In genomic region chr13:100552369-100553041, GRCm38 (mm10) we compare ENCODE assay signal across 8 mouse cellular contexts. TPM values are rescaled to one million over a fixed set of nuclear protein-coding genes. Genes with fewer than 3 reads are reported as not detected.
DNase-seq lines count a peak whose midpoint lies in the region; ATAC-seq and TF ChIP-seq lines count a peak whose summit lies in the region.

Gene Ocln, minus strand, starts transcription at chr13:100552718.

- peak within 1 kb of the TSS; percentile 75 for H3K9ac ChIP-seq in intestine, postnatal 0 days (ENCODE audit: low read depth, low read length)
- H3K9ac ChIP-seq in limb, embryonic 12.5 days (replicated peaks): peak within 1 kb of the TSS; percentile 51
- peak within 1 kb of the TSS; percentile 65 for H3K9ac ChIP-seq in midbrain, embryonic 13.5 days (replicated peaks)

- CTCF ChIA-PET in Patski (lab: Charles Lee): no interaction called here

- peak within 1 kb of the TSS; percentile 76 for H3K4me3 ChIP-seq in intestine, postnatal 0 days (ENCODE audit: low read depth, low read length)
- H3K4me3 ChIP-seq in limb, embryonic 12.5 days (replicated peaks): peak within 1 kb of the TSS; percentile 63
- H3K4me3 ChIP-seq in midbrain, embryonic 13.5 days (replicated peaks): peak within 1 kb of the TSS; percentile 65
- peak within 1 kb of the TSS; percentile 64 for H3K4me3 ChIP-seq in testis, adult 2 months (ENCODE audit: control insufficient read depth, low read depth, low read length)

- in situ Hi-C loops in Patski (cut with MboI; ENCODE audit: low pct_unique_long_range_greater_than_20kb): loop anchor here (10.0 kb wide), 1 partner anchor 58 kb away; the partner anchor contains the start of gene Gtf2h2

- no peaks in the 10 kb centered on the region for H3K36me3 ChIP-seq in intestine, postnatal 0 days (ENCODE audit: control insufficient read depth, insufficient read depth)
- no peaks in the 10 kb centered on the region for H3K36me3 ChIP-seq in limb, embryonic 12.5 days
- no peaks in the 10 kb centered on the region for H3K36me3 ChIP-seq in midbrain, embryonic 13.5 days
- no peaks in the 10 kb centered on the region for H3K36me3 ChIP-seq in testis, adult 2 months (ENCODE audit: control insufficient read depth, insufficient read depth, low read length)

- DNase-seq in Patski (ENCODE audit: low read depth, low spot score): no peak
- peak; percentile 85 to 90 for DNase-seq in cerebellum, adult 18-20 months

- no peaks in the 10 kb centered on the region for H3K4me1 ChIP-seq in intestine, postnatal 0 days (replicated peaks; ENCODE audit: control insufficient read depth, insufficient read depth, low read length)
- H3K4me1 ChIP-seq in limb, embryonic 12.5 days (replicated peaks): peaks cover 22% of the 10 kb centered on the region
- peaks cover 21% of the 10 kb centered on the region for H3K4me1 ChIP-seq in midbrain, embryonic 13.5 days (replicated peaks)
- peaks cover 3% of the 10 kb centered on the region; the same call in 1 of the 2 replicates for H3K4me1 ChIP-seq in testis, adult 2 months (ENCODE audit: control insufficient read depth, insufficient read depth, low read length)

- POLR2A ChIA-PET in Patski (lab: Charles Lee): interaction anchor here (0.7 to 1.0 kb wide), 2 partner anchors 42 to 61 kb away, joined by 3 read pairs; partner anchors contain the start of gene Gtf2h2

- peak within 1 kb of the TSS; percentile 93 for H3K27ac ChIP-seq in intestine, postnatal 0 days (ENCODE audit: low read depth, low read length)
- no peak within 1 kb of the TSS for H3K27ac ChIP-seq in limb, embryonic 12.5 days
- no peak within 1 kb of the TSS for H3K27ac ChIP-seq in midbrain, embryonic 13.5 days
- no peak within 1 kb of the TSS for H3K27ac ChIP-seq in testis, adult 2 months (ENCODE audit: control insufficient read depth, insufficient read depth, low read depth, low read length)

- peaks cover 27% of the 10 kb centered on the region for H3K27me3 ChIP-seq in Patski
- H3K27me3 ChIP-seq in intestine, postnatal 0 days (replicated peaks; ENCODE audit: control insufficient read depth, insufficient read depth, low read length): peaks cover 12% of the 10 kb centered on the region
- peaks cover 59% of the 10 kb centered on the region for H3K27me3 ChIP-seq in limb, embryonic 12.5 days
- H3K27me3 ChIP-seq in midbrain, embryonic 13.5 days: peaks cover 55% of the 10 kb centered on the region
- no peaks in the 10 kb centered on the region for H3K27me3 ChIP-seq in testis, adult 2 months (ENCODE audit: control insufficient read depth, insufficient read depth, low read length)

- WGBS in intestine, postnatal 0 days: under 1% methylated on average over 44 of the region's 45 CpGs
- under 1% methylated on average over 44 of the region's 45 CpGs for WGBS in limb, embryonic 12.5 days
- WGBS in midbrain, embryonic 13.5 days: under 1% methylated on average over 44 of the region's 45 CpGs

- no peak for TF ChIP-seq POLR2A in testis, adult 2 months (IDR thresholded peaks at IDR 0.05; ENCODE audit: control insufficient read depth, low read depth, low read length)

- peak; percentile 71 for ATAC-seq in Patski
- ATAC-seq in frontal cortex, adult (ENCODE audit: low TSS enrichment): peak; percentile 64
- peak; percentile 88 for ATAC-seq in intestine, postnatal 0 days
- ATAC-seq in limb, embryonic 12.5 days (ENCODE audit: insufficient number of reproducible peaks, insufficient read depth, low FRiP score, low TSS enrichment, low read depth): peak; percentile 67; the same call in 1 of the 2 replicates
- peak; percentile 83 for ATAC-seq in midbrain, embryonic 13.5 days
- ATAC-seq in megakaryocyte-erythroid progenitor cell, adult 5-6 weeks (replicated peaks; ENCODE audit: low FRiP score, low TSS enrichment, poor library complexity, severe bottlenecking): no peak

- no peak for TF ChIP-seq CTCF in Patski (IDR thresholded peaks at IDR 0.05)
- TF ChIP-seq CTCF in intestine, postnatal 0 days (IDR thresholded peaks at IDR 0.05; ENCODE audit: low read depth): no peak
- no peak for TF ChIP-seq CTCF in testis, adult 2 months (IDR thresholded peaks at IDR 0.05; ENCODE audit: control insufficient read depth, insufficient read depth, insufficient replicate concordance, low read depth, low read length)

- H3K4me2 ChIP-seq in intestine, postnatal 0 days (replicated peaks; ENCODE audit: low read depth): peak within 1 kb of the TSS; percentile 74
- H3K4me2 ChIP-seq in limb, embryonic 12.5 days: peak within 1 kb of the TSS; percentile 98
- peak within 1 kb of the TSS; percentile 99 for H3K4me2 ChIP-seq in midbrain, embryonic 13.5 days (replicated peaks)

- no peaks in the 10 kb centered on the region for H3K9me3 ChIP-seq in intestine, postnatal 0 days (ENCODE audit: control insufficient read depth)
- no peaks in the 10 kb centered on the region for H3K9me3 ChIP-seq in limb, embryonic 12.5 days
- H3K9me3 ChIP-seq in midbrain, embryonic 13.5 days: no peaks in the 10 kb centered on the region

RNA-seq across cellular contexts. Expression of gene Ocln, which starts in this region (rescaled TPM):
- 12.1 TPM for polyA plus RNA-seq in Patski (2021)
- 44.5 and 49.4 TPM in 2 replicates for polyA plus RNA-seq in intestine, postnatal 0 days (2015; fragmentation: Nextera tagmentation; extraction: Ambion mirVana)
- 1.6 and 2.0 TPM in 2 replicates for polyA plus RNA-seq in limb, embryonic 12.5 days (2016; fragmentation: Nextera tagmentation; extraction: Ambion mirVana)
- 3.6 and 4.3 TPM in 2 replicates for polyA plus RNA-seq in midbrain, embryonic 13.5 days (2015; fragmentation: Nextera tagmentation; extraction: Ambion mirVana)
- 1.9 and 3.0 TPM in 2 replicates for polyA plus RNA-seq in testis, adult 2 months (2012; rRNA removed)
- not detected in 2 replicates for total RNA-seq in megakaryocyte-erythroid progenitor cell, adult 5-6 weeks (2014; fragmentation: Nextera tagmentation)
- not detected in 2 replicates for total RNA-seq in megakaryocyte-erythroid progenitor cell, adult 5-6 weeks (2017)
